Mouse (Mus musculus) CH12.LX (cell line): ENCODE measurements around the gene Ptgfr. TPM values are rescaled to one million over a fixed set of nuclear protein-coding genes. Genes with fewer than 3 reads are reported as not detected.

ENCODE experiments used
- DNase-seq: peaks from one replicate; pipeline ENCODE4 v3.0.0-alpha.2; 2013; ENCODE audit errors: extremely low read depth
- H3K27ac ChIP-seq: 2 replicates; pipeline ENCODE4 v1.5.1; 2012; ENCODE audit warnings: low read depth, mild to moderate bottlenecking, control low read depth, moderate library complexity; ENCODE audit not compliant: insufficient read depth
- H3K27me3 ChIP-seq: replicated peaks from 2 replicates; pipeline ENCODE3; 2012; ENCODE audit warnings: inconsistent platforms
- H3K36me3 ChIP-seq, 2 experiments: replicated peaks in 1 of 2; 2 replicates each; pipeline versions ENCODE3 to v1.6.1; 2012; ENCODE audit warnings: inconsistent platforms in 1 of 2, low read length in 1 of 2, mild to moderate bottlenecking in 1 of 2, mixed read lengths in 1 of 2, moderate library complexity in 1 of 2; ENCODE audit not compliant: control insufficient read depth in 1 of 2, insufficient read depth in 1 of 2
- H3K4me1 ChIP-seq, 2 experiments: 2 replicates each; pipeline ENCODE4 v1.6.1; 2012; ENCODE audit warnings: inconsistent platforms in 1 of 2, moderate library complexity in 1 of 2; ENCODE audit not compliant: insufficient read depth in 2 of 2, control insufficient read depth in 1 of 2
- H3K4me2 ChIP-seq: 2 replicates; pipeline ENCODE4 v1.6.1; 2012; ENCODE audit warnings: low read depth, mild to moderate bottlenecking, control low read depth; ENCODE audit not compliant: poor library complexity, insufficient read depth, severe bottlenecking
- H3K4me3 ChIP-seq, 3 experiments: fragments of 150-350 bp in 1 of 3; sonication (generic) in 1 of 3; replicated peaks in 1 of 3; 2 replicates each; pipeline versions ENCODE3 to v1.5.1; 2011 to 2012; ENCODE audit warnings: low read depth in 2 of 3, low read length in 2 of 3, mild to moderate bottlenecking in 2 of 3, moderate library complexity in 2 of 3, control low read depth in 1 of 3, improper control_type of control experiment in 1 of 3, inconsistent platforms in 1 of 3, mixed read lengths in 1 of 3; ENCODE audit not compliant: poor library complexity in 1 of 3
- H3K79me2 ChIP-seq: replicated peaks from 2 replicates; pipeline ENCODE4 v1.6.1; 2012; ENCODE audit warnings: mild to moderate bottlenecking, moderate library complexity; ENCODE audit not compliant: control insufficient read depth, poor library complexity, insufficient read depth, severe bottlenecking; ENCODE audit errors: extremely low read depth
- H3K9ac ChIP-seq: 2 replicates; pipeline ENCODE4 v1.6.1; 2012; ENCODE audit warnings: low read depth, mild to moderate bottlenecking, control low read depth, moderate library complexity; ENCODE audit not compliant: insufficient read depth
- H3K9me3 ChIP-seq: replicated peaks from 2 replicates; pipeline ENCODE3; 2012; ENCODE audit warnings: low read length, inconsistent platforms, mixed read lengths
- BHLHE40 ChIP-seq: IDR thresholded peaks from 2 replicates; pipeline ENCODE4 v1.6.1; 2011; ENCODE audit warnings: mild to moderate bottlenecking, low read depth, low read length, improper control_type of control experiment
- CHD1 ChIP-seq: IDR thresholded peaks from 2 replicates; pipeline ENCODE4 v1.6.1; 2012; ENCODE audit warnings: low read depth, low read length, improper control_type of control experiment, inconsistent platforms
- ELF1 ChIP-seq: IDR thresholded peaks from 2 replicates; pipeline ENCODE4 v1.6.1; 2014; ENCODE audit warnings: low read depth, mild to moderate bottlenecking, inconsistent platforms, low read length, improper control_type of control experiment
- EP300 ChIP-seq: IDR thresholded peaks from 2 replicates; pipeline ENCODE4 v1.6.1; 2011; ENCODE audit warnings: low read length, improper control_type of control experiment
- ETS1 ChIP-seq: conservative IDR thresholded peaks from 2 replicates; pipeline ENCODE4 v1.6.1; 2012; ENCODE audit warnings: low read depth, mild to moderate bottlenecking, inconsistent platforms, low read length, improper control_type of control experiment, moderate library complexity
- HCFC1 ChIP-seq: IDR thresholded peaks from 2 replicates; pipeline ENCODE4 v1.6.1; 2012; ENCODE audit warnings: low read depth, mild to moderate bottlenecking, inconsistent platforms, low read length, improper control_type of control experiment
- JUN ChIP-seq: IDR thresholded peaks from 2 replicates; pipeline ENCODE4 v1.6.1; 2011; ENCODE audit warnings: low read depth, mild to moderate bottlenecking, low read length, improper control_type of control experiment, moderate library complexity; ENCODE audit not compliant: insufficient read depth
- JUND ChIP-seq: conservative IDR thresholded peaks from 2 replicates; pipeline ENCODE4 v1.6.1; 2011; ENCODE audit warnings: low read depth, low read length, improper control_type of control experiment
- MAFK ChIP-seq: IDR thresholded peaks from 2 replicates; pipeline ENCODE4 v1.6.1; 2011; ENCODE audit warnings: low read length, improper control_type of control experiment; ENCODE audit not compliant: insufficient replicate concordance
- MAZ ChIP-seq: IDR thresholded peaks from 2 replicates; pipeline ENCODE4 v1.6.1; 2012; ENCODE audit warnings: low read depth, mild to moderate bottlenecking, inconsistent platforms, low read length, improper control_type of control experiment, moderate library complexity
- MEF2A ChIP-seq: IDR thresholded peaks from 2 replicates; pipeline ENCODE4 v1.6.1; 2014; ENCODE audit warnings: low read depth, mild to moderate bottlenecking, inconsistent platforms, low read length, improper control_type of control experiment, borderline replicate concordance
- MXI1 ChIP-seq: IDR thresholded peaks from 2 replicates; pipeline ENCODE4 v1.6.1; 2011; ENCODE audit warnings: mild to moderate bottlenecking, low read depth, low read length, improper control_type of control experiment
- MYC ChIP-seq: IDR thresholded peaks from 2 replicates; pipeline ENCODE4 v1.6.1; 2011; ENCODE audit warnings: low read depth, mild to moderate bottlenecking, improper control_type of control experiment, low read length
- NELFE ChIP-seq: IDR thresholded peaks from 2 replicates; pipeline ENCODE4 v1.6.1; 2011; ENCODE audit warnings: low read depth, low read length, improper control_type of control experiment
- NRF1 ChIP-seq: IDR thresholded peaks from 2 replicates; pipeline ENCODE4 v1.6.1; 2014; ENCODE audit warnings: low read depth, mild to moderate bottlenecking, inconsistent platforms, low read length, improper control_type of control experiment, moderate library complexity
- PAX5 ChIP-seq: IDR thresholded peaks from 2 replicates; pipeline ENCODE4 v1.6.1; 2012; ENCODE audit warnings: low read length, inconsistent platforms, mixed read lengths
- POLR2AphosphoS2 ChIP-seq: IDR thresholded peaks from 2 replicates; pipeline ENCODE4 v1.6.1; 2011; ENCODE audit warnings: low read depth, low read length, improper control_type of control experiment
- RAD21 ChIP-seq: IDR thresholded peaks from 2 replicates; pipeline ENCODE4 v1.6.1; 2011; ENCODE audit warnings: low read depth, mild to moderate bottlenecking, low read length, improper control_type of control experiment, moderate library complexity
- RCOR1 ChIP-seq: conservative IDR thresholded peaks from 2 replicates; pipeline ENCODE4 v1.6.1; 2012; ENCODE audit warnings: low read depth, mild to moderate bottlenecking, inconsistent platforms, low read length, improper control_type of control experiment
- SMC3 ChIP-seq: IDR thresholded peaks from 2 replicates; pipeline ENCODE4 v1.6.1; 2011; ENCODE audit warnings: low read depth, low read length, improper control_type of control experiment
- TCF12 ChIP-seq: IDR thresholded peaks from 2 replicates; pipeline ENCODE4 v1.6.1; 2014; ENCODE audit warnings: low read depth, mild to moderate bottlenecking, inconsistent platforms, low read length, improper control_type of control experiment
- ZKSCAN1 ChIP-seq: IDR thresholded peaks from 2 replicates; pipeline ENCODE4 v1.6.1; 2012; ENCODE audit warnings: low read depth, inconsistent platforms, low read length, improper control_type of control experiment, borderline replicate concordance
- ZNF384 ChIP-seq: IDR thresholded peaks from 2 replicates; pipeline ENCODE4 v1.6.1; 2012; ENCODE audit warnings: low read depth, low read length, improper control_type of control experiment, inconsistent platforms
- dilution Hi-C: fragments of 300-500 bp; cut with MboI; formaldehyde crosslinking; loops from 2 replicates; pipeline ENCODE4 v1.14.3; 2020; ENCODE audit warnings: low sequenced_read_pairs; ENCODE audit not compliant: extremely low pct_unique_long_range_greater_than_20kb, extremely low pct_ligation_motif_present
- in situ Hi-C: fragments of 300-500 bp; cut with MboI; formaldehyde crosslinking; loops from 3 replicates; pipeline ENCODE4 v1.14.3; 2019; ENCODE audit warnings: low sequenced_read_pairs, low pct_ligation_motif_present, low pct_unique_long_range_greater_than_20kb, mixed read lengths
- polyA plus RNA-seq: library from polyadenylated mRNA; unstranded; fragments of >175 nt; gene quantifications from 2 replicates; pipeline ENCODE4 v1.2.1, GENCODE M21; 2012; ENCODE audit warnings: low read depth; ENCODE audit not compliant: insufficient read length
- total RNA-seq, 2 experiments: library from RNA; depleted of rRNA; stranded (reverse); fragments of 300-350 nt in 1 of 2; fragments of >200 nt in 1 of 2; gene quantifications; 2 replicates each; pipeline ENCODE4 v1.2.3; 2012 to 2014

Gene Ptgfr
- total and polyA plus RNA-seq, 3 experiments: not detected

DNA sequence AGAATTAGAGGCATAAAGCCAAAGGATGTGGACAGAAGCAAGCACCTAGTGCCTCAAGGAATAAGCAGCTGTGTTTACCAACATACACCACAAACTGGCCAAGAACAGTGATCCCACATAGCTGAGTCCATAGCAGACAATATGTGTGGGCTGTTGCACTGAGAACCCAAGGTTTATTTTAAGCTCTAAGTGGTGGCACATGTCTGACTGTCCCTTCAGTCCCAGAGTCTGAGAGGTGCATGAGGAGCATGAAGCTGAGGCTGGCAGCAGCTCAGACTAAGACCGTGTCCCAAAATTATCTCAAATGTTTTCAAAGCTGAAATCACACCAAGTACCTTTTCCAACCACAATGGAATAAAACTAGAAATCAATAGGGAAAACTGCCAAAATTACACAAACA, 13.9 kb upstream of the Ptgfr start:
- no peaks in the 10 kb centered on the region for H3K79me2 ChIP-seq
- no peaks in the 10 kb centered on the region for H3K27me3 ChIP-seq
- in situ Hi-C loops (no loop called here), dilution Hi-C loops (no loop called here)
- no peaks in the 10 kb centered on the region for H3K36me3 ChIP-seq
- no peak overlapping the region for H3K4me2 ChIP-seq
- H3K27ac ChIP-seq: no peak overlapping the region
- no peak overlapping the region for H3K9ac ChIP-seq
- no peaks in the 10 kb centered on the region for H3K9me3 ChIP-seq
- no peaks in the 10 kb centered on the region for H3K4me1 ChIP-seq
- TF ChIP-seq MAFK (no peak), MYC (no peak), NELFE (no peak), ZNF384 (no peak), TCF12 (no peak), PAX5 (no peak), RCOR1 (no peak), BHLHE40 (no peak), RAD21 (no peak), ETS1 (no peak), MXI1 (no peak), HCFC1 (no peak), ELF1 (no peak), JUN (no peak), POLR2AphosphoS2 (no peak), ZKSCAN1 (no peak), JUND (no peak), CHD1 (no peak), EP300 (no peak), NRF1 (no peak)
- H3K4me3 ChIP-seq: no peak overlapping the region
- no peak for DNase-seq

DNA sequence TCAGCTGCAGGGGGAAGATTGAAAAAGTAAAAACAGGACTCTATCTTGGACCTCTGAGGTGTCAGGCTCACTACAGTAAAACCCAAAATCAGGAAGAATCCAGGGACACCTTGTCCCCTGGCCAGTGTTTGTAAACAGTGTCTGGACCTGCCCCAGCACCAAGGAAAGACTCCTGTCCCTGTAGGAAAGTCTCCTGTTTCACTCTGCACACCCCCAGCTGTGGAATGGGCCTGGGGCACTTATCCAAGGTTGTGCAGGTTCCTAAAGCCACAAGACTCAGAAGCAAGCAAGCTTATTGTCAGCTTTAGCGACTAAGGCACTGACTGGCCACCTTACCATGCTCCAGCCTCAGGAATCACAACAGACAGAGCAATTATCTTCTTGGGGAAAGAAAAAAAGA, 13.2 kb upstream of the Ptgfr start:
- H3K4me2 ChIP-seq: no peak overlapping the region
- no peaks in the 10 kb centered on the region for H3K36me3 ChIP-seq
- no peak overlapping the region for H3K4me3 ChIP-seq
- dilution Hi-C loops: no loop called here
- no peak overlapping the region for H3K27ac ChIP-seq
- TF ChIP-seq MAZ (no peak), CHD1 (no peak), RCOR1 (no peak), NELFE (no peak), MAFK (no peak), JUN (no peak), SMC3 (no peak), MEF2A (no peak)
- TF ChIP-seq, all 38 proteins: peak for 0
- H3K27me3 ChIP-seq: no peaks in the 10 kb centered on the region
- no peaks in the 10 kb centered on the region for H3K79me2 ChIP-seq
- no peak for DNase-seq
- H3K9ac ChIP-seq: no peak overlapping the region
- H3K4me1 ChIP-seq: no peaks in the 10 kb centered on the region
- in situ Hi-C loops: no loop called here
- H3K9me3 ChIP-seq: no peaks in the 10 kb centered on the region
